Comparison of ENCODE assay signal across 11 mouse cellular contexts in the genomic region with DNA sequence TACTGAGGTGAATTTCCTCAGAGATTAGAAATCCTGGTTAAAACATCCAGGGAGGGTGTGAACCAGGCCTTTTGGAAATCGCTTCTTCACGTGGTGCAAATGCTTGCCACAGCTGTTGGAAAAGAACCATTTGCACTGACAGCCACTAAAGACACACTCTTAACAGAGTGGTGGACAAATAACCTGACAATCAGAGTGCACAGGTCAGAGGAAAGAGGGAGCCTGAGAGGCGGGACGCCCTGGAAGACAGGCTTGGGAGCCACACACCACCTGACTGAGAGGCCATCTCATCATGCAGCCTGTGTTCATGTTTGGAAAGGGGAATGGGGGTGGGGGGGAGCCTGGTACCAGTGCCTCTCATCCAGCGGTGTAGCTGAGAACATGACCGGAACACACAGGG.
DNase-seq lines count a peak whose midpoint lies in the region; ATAC-seq and TF ChIP-seq lines count a peak whose summit lies in the region.
"Had no signal": no experiment of that assay in that cellular context is flagged by ENCODE, and none has a peak within 500 bp of the region (broad histone marks: within the 10 kb centered on the region; RNA-seq: fewer than 3 reads in every experiment).

No protein-coding gene starts in this region.

- H3K27me3 ChIP-seq in hindbrain, embryonic 11.5 days (ENCODE audit: control insufficient read depth, insufficient read depth, low read length) = no peaks in the 10 kb centered on the region
- no peaks in the 10 kb centered on the region for H3K27me3 ChIP-seq in hindbrain, embryonic 14.5 days (ENCODE audit: control insufficient read depth, insufficient read depth, low read length)
- H3K27me3 ChIP-seq in lung, embryonic 16.5 days (ENCODE audit: control insufficient read depth, insufficient read depth, low read depth, low read length) = no peaks in the 10 kb centered on the region
- H3K27me3 ChIP-seq in embryonic facial prominence, embryonic 14.5 days (replicated peaks; ENCODE audit: control insufficient read depth, insufficient read depth, low read length) = no peaks in the 10 kb centered on the region
- H3K27me3 ChIP-seq in liver, embryonic 16.5 days (ENCODE audit: control insufficient read depth, insufficient read depth, low read depth, low read length) = no peaks in the 10 kb centered on the region
- H3K27me3 ChIP-seq: hindbrain, embryonic 15.5 days; limb, embryonic 15.5 days had no signal

- no peak overlapping the region for H3K4me2 ChIP-seq in hindbrain, embryonic 11.5 days (replicated peaks; ENCODE audit: low read depth, low read length)
- no peak overlapping the region for H3K4me2 ChIP-seq in hindbrain, embryonic 14.5 days (replicated peaks)
- H3K4me2 ChIP-seq in lung, embryonic 16.5 days (ENCODE audit: low read depth, low read length) = peak overlapping the region; percentile 34
- H3K4me2 ChIP-seq in embryonic facial prominence, embryonic 14.5 days (ENCODE audit: low read depth, low read length) = peak overlapping the region; percentile 38; the same call in 1 of the 2 replicates
- H3K4me2 ChIP-seq in liver, embryonic 16.5 days (ENCODE audit: low read depth, low read length) = 0 out of 2 replicates have a peak overlapping the region, but pooled peaks have one; percentile 26
- H3K4me2 ChIP-seq: hindbrain, embryonic 15.5 days had no signal

- intact Hi-C loops in gastrocnemius, adult 2 months (cut with DNase I) = no loop called here

- H3K4me3 ChIP-seq in hindbrain, embryonic 11.5 days (ENCODE audit: low read depth, low read length) = no peak overlapping the region
- H3K4me3 ChIP-seq in hindbrain, embryonic 14.5 days (replicated peaks; ENCODE audit: low read length) = no peak overlapping the region
- H3K4me3 ChIP-seq in lung, embryonic 16.5 days (ENCODE audit: low read length) = no peak overlapping the region
- no peak overlapping the region for H3K4me3 ChIP-seq in embryonic facial prominence, embryonic 14.5 days (ENCODE audit: low read depth, low read length)
- no peak overlapping the region for H3K4me3 ChIP-seq in liver, embryonic 16.5 days (ENCODE audit: low read depth, low read length)
- no peak overlapping the region for H3K4me3 ChIP-seq in gastrocnemius, adult 2 months
- H3K4me3 ChIP-seq: hindbrain, embryonic 15.5 days; limb, embryonic 15.5 days had no signal

- H3K4me1 ChIP-seq in hindbrain, embryonic 11.5 days (replicated peaks; ENCODE audit: control insufficient read depth, insufficient read depth, low read length) = peaks cover 4% of the 10 kb centered on the region
- no peaks in the 10 kb centered on the region for H3K4me1 ChIP-seq in hindbrain, embryonic 14.5 days (replicated peaks; ENCODE audit: control insufficient read depth, insufficient read depth, low read length)
- H3K4me1 ChIP-seq in lung, embryonic 16.5 days (replicated peaks; ENCODE audit: control insufficient read depth, insufficient read depth, low read length) = peaks cover 6% of the 10 kb centered on the region; the same call in 1 of the 2 replicates
- H3K4me1 ChIP-seq in embryonic facial prominence, embryonic 14.5 days (ENCODE audit: control insufficient read depth, insufficient read depth, low read length) = peaks cover 11% of the 10 kb centered on the region
- no peaks in the 10 kb centered on the region for H3K4me1 ChIP-seq in liver, embryonic 16.5 days (ENCODE audit: control insufficient read depth, low read depth, low read length)

- no peak for ATAC-seq in hindbrain, embryonic 11.5 days (ENCODE audit: low FRiP score)
- no peak for ATAC-seq in hindbrain, embryonic 14.5 days (ENCODE audit: low FRiP score)
- peak; percentile 61 for ATAC-seq in lung, embryonic 16.5 days (ENCODE audit: low read depth)
- ATAC-seq in embryonic facial prominence, embryonic 14.5 days (ENCODE audit: low read depth) = 0 out of 2 replicates have a peak, but pooled peaks have one; percentile 6
- no peak for ATAC-seq in liver, embryonic 16.5 days (ENCODE audit: low read depth)

- WGBS in hindbrain, embryonic 11.5 days = 28% methylated on average over 6 of the region's 6 CpGs
- 34% methylated on average over 6 of the region's 6 CpGs for WGBS in hindbrain, embryonic 14.5 days
- WGBS in lung, embryonic 16.5 days = 16% methylated on average over 6 of the region's 6 CpGs
- WGBS in embryonic facial prominence, embryonic 14.5 days = 35% methylated on average over 4 of the region's 6 CpGs
- WGBS in liver, embryonic 16.5 days (ENCODE audit: insufficient replicate concordance) = 36% methylated on average over 6 of the region's 6 CpGs

- no peak overlapping the region for H3K9ac ChIP-seq in hindbrain, embryonic 11.5 days (ENCODE audit: low read depth, low read length)
- H3K9ac ChIP-seq in hindbrain, embryonic 14.5 days = no peak overlapping the region
- no peak overlapping the region for H3K9ac ChIP-seq in lung, embryonic 16.5 days (ENCODE audit: low read length)
- H3K9ac ChIP-seq in embryonic facial prominence, embryonic 14.5 days (ENCODE audit: low read depth, low read length) = no peak overlapping the region
- no peak overlapping the region for H3K9ac ChIP-seq in liver, embryonic 16.5 days (ENCODE audit: low read depth, low read length)
- H3K9ac ChIP-seq: hindbrain, embryonic 15.5 days; limb, embryonic 15.5 days had no signal

- no peak for TF ChIP-seq CTCF in gastrocnemius, adult 2 months (IDR thresholded peaks at IDR 0.05)

- no peak overlapping the region for H3K27ac ChIP-seq in hindbrain, embryonic 11.5 days (ENCODE audit: low read depth, low read length)
- no peak overlapping the region for H3K27ac ChIP-seq in hindbrain, embryonic 14.5 days
- no peak overlapping the region for H3K27ac ChIP-seq in lung, embryonic 16.5 days (ENCODE audit: low read length)
- no peak overlapping the region for H3K27ac ChIP-seq in embryonic facial prominence, embryonic 14.5 days (replicated peaks; ENCODE audit: low read depth, low read length)
- H3K27ac ChIP-seq in liver, embryonic 16.5 days (ENCODE audit: low read length) = no peak overlapping the region
- H3K27ac ChIP-seq in gastrocnemius, adult 2 months = no peak overlapping the region
- H3K27ac ChIP-seq: hindbrain, embryonic 15.5 days; limb, embryonic 15.5 days had no signal

- no peaks in the 10 kb centered on the region for H3K9me3 ChIP-seq in hindbrain, embryonic 11.5 days (ENCODE audit: control insufficient read depth, low read length)
- no peaks in the 10 kb centered on the region for H3K9me3 ChIP-seq in hindbrain, embryonic 14.5 days (ENCODE audit: control insufficient read depth, low read length)
- no peaks in the 10 kb centered on the region for H3K9me3 ChIP-seq in lung, embryonic 16.5 days (ENCODE audit: control insufficient read depth, low read length)
- H3K9me3 ChIP-seq in embryonic facial prominence, embryonic 14.5 days (ENCODE audit: control insufficient read depth, low read length) = no peaks in the 10 kb centered on the region
- H3K9me3 ChIP-seq in liver, embryonic 16.5 days (replicated peaks; ENCODE audit: control insufficient read depth, low read length) = no peaks in the 10 kb centered on the region
- H3K9me3 ChIP-seq: hindbrain, embryonic 15.5 days; limb, embryonic 15.5 days had no signal

- DNase-seq in hindbrain, embryonic 11.5 days (ENCODE audit: low spot score) = peak; percentile 9
- DNase-seq in hindbrain, embryonic 14.5 days (ENCODE audit: low spot score) = no peak
- no peak for DNase-seq in lung, postnatal 36 days
- DNase-seq in embryonic facial prominence, embryonic 14.5 days (ENCODE audit: low spot score) = no peak
- DNase-seq in gastrocnemius, adult 2 months = no peak
- DNase-seq: cerebellum, adult 8-10 months; kidney, postnatal 25 days had no signal

- H3K36me3 ChIP-seq in hindbrain, embryonic 11.5 days (ENCODE audit: control insufficient read depth, insufficient read depth, low read length) = no peaks in the 10 kb centered on the region
- H3K36me3 ChIP-seq in hindbrain, embryonic 14.5 days (replicated peaks; ENCODE audit: control insufficient read depth, insufficient read depth) = no peaks in the 10 kb centered on the region
- no peaks in the 10 kb centered on the region for H3K36me3 ChIP-seq in lung, embryonic 16.5 days (ENCODE audit: control insufficient read depth, insufficient read depth, low read length)
- no peaks in the 10 kb centered on the region for H3K36me3 ChIP-seq in embryonic facial prominence, embryonic 14.5 days (ENCODE audit: control insufficient read depth, insufficient read depth, low read length)
- H3K36me3 ChIP-seq in liver, embryonic 16.5 days (ENCODE audit: control insufficient read depth, insufficient read depth) = no peaks in the 10 kb centered on the region
- H3K36me3 ChIP-seq: hindbrain, embryonic 15.5 days; limb, embryonic 15.5 days had no signal

Comparison
In these comparisons a context has a peak if more than half of its experiments do, and no peak if none do; other contexts are left out.
1. ATAC-seq: peak in lung, embryonic 16.5 days (single experiment) and embryonic facial prominence, embryonic 14.5 days (single experiment); none in hindbrain, embryonic 11.5 days (single experiment), hindbrain, embryonic 14.5 days (single experiment) and liver, embryonic 16.5 days (single experiment).
2. H3K4me2 ChIP-seq: peak in lung, embryonic 16.5 days (single experiment), embryonic facial prominence, embryonic 14.5 days (single experiment) and liver, embryonic 16.5 days (single experiment); none in hindbrain, embryonic 11.5 days (single experiment) and hindbrain, embryonic 14.5 days (single experiment).